Mouse (Mus musculus): ENCODE data around the gene Oas1a.

- TF ChIP-seq CTCF (IDR thresholded peaks at IDR 0.05; ENCODE audit: extremely low read depth, insufficient read depth, low read length) (no peak), POLR2A (IDR thresholded peaks at IDR 0.05; ENCODE audit: extremely low read depth, insufficient read depth, low read length) (no peak)
Measured at GRCm38 (mm10) chr5:120898726-120899125, 8.6 kb downstream of the Oas1a start.

Measured in cortical plate, adult 2 months (tissue).